Mouse (Mus musculus) left cerebral cortex, postnatal 4 days (tissue): ENCODE results near the gene Glrx. TPM values are rescaled to one million over a fixed set of nuclear protein-coding genes. Genes with fewer than 3 reads are reported as not detected.
A peak's percentile ranks its signal among the peaks of the same experiment; 100 is the strongest.

Source experiments
- DNase-seq: peaks from one replicate; pipeline ENCODE4 v3.0.0-alpha.2; 2022
- intact Hi-C: fragments of 180-260 bp; cut with DNase I; formaldehyde crosslinking; loops from one replicate; pipeline ENCODE4 v1.15.1; 2025
- total RNA-seq, 2 experiments: library from RNA; stranded (reverse); gene quantifications; 2 replicates each; pipeline ENCODE4 v1.2.3; 2021

Glrx gene
- total RNA-seq, 2 experiments from 2014 or later, result 35.0 to 36.1 TPM

GRCm38 (mm10) chr13:75877907-75878306, 38.2 kb downstream of the Glrx start:
- intact Hi-C loops, result loop anchor here (2.0 to 5.0 kb wide), 2 partner anchors 144 to 651 kb away; no protein-coding TSS in a partner anchor
- DNase-seq, result peak; percentile 28

DNA sequence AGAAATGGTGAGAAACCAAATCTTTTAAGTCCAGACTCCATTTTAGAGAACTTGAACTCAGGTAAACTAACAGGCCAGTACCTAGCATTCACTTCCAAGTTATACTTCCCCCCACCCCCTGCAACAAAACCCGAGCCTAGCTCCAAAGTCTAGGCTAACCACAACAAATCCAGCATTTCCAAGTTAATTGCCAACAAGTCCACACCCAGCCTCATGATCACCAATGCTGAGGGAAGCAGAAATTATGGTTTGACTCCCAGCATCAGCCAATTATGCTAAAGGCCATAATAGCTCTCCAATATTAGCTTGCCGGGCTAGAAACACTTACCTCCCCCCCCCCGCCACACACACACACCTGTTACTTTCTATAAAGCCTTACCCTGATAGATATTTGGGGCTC, 40.1 kb downstream of the Glrx start:
- DNase-seq, result no peak
- intact Hi-C loops, result loop anchor here (2.0 to 5.0 kb wide), 2 partner anchors 143 to 653 kb away; no protein-coding TSS in a partner anchor

DNA sequence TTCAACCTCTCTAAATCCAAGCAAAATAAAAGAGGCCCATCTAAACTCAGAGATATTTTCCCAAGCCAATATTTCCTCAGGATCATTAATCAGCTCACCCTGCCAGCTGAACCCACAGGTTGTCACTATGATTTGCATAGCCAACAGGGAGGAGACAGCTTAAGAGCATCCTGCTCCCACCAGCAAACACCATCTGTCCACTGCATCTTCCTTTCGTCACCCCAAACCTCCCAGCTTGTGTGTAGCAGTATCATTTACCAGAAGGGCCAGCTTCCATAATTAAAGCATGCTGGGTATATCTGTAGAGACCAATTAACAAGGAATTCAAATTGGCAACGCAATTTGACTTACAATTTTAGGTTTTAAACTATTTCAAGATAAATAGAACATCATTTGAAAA, 40.8 kb downstream of the Glrx start:
- intact Hi-C loops, result no loop called here
- peak; percentile 25 for DNase-seq

GRCm38 (mm10) chr13:75883792-75884191, 44.1 kb downstream of the Glrx start:
- intact Hi-C loops, result no loop called here
- no peak for DNase-seq

GRCm38 (mm10) chr13:75891868-75892267, 52.2 kb downstream of the Glrx start:
- intact Hi-C loops, result no loop called here
- DNase-seq, result no peak

DNA sequence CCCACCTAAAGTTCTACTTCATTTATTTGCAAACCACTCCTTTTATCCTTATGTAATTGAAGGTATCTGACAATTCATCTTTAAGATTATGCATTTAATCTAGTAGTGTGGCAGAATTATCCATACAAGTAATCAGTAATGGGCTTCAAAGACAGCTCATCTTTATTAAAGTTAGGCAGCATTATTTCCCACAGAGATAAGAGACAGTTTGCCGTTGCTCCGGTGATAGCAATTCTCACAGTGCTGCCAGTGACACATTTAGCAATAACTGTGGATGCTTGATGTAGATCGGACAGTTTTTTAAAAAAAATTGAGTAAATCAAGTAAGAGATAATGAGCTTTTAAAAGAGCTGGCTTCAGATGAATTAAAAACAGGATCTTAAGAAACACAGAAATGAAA, 52.6 kb downstream of the Glrx start:
- intact Hi-C loops, result no loop called here
- DNase-seq, result no peak

GRCm38 (mm10) chr13:75892876-75893275, 53.2 kb downstream of the Glrx start:
- no peak for DNase-seq
- intact Hi-C loops, result no loop called here

Other genes starting within 250 kb of the Glrx start
- gene Ell2, start 133.1 kb upstream of the Glrx start, total RNA-seq, result 10 to 100 TPM in 1 of 2 experiments, 1 to 10 TPM in 1; 9.3 to 10.9 TPM
- gene Rhobtb3, start 104.1 kb downstream of the Glrx start, total RNA-seq, result 10 to 100 TPM; 29.7 to 33.7 TPM
- 1 to 10 TPM in 1 of 2 experiments, under 1 TPM in 1; 0.68 to 1.3 TPM for gene Spata9, start 127.3 kb downstream of the Glrx start, total RNA-seq
- 10 to 100 TPM; 14.2 to 15.1 TPM for gene Rfesd, start 178.9 kb downstream of the Glrx start, total RNA-seq
- 1 to 10 TPM; 2.8 to 2.9 TPM for gene Gpr150, start 217.1 kb downstream of the Glrx start, total RNA-seq